Comparison of ENCODE assay signal across 27 mouse cellular contexts in the genomic region with DNA sequence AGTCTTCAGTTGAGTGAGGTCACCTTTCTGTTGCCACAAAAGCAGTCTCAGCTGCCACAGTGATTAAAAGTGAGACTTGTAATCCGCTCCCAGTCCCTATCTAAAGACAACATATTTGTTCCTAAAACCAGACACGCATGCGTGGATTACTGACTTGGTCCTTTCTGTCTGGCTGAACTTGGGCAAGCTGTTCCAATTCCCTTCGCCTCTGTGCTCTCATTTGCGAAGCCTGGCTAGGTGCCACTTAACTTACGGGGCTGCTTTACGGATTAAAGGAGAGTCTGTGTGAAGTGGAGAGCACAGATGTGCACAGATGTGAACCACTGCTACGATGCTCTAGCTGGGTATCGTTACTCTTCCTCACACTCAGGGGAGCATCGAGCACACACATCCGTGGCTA.
DNase-seq lines count a peak whose midpoint lies in the region; ATAC-seq and TF ChIP-seq lines count a peak whose summit lies in the region.
"Had no signal": no experiment of that assay in that cellular context is flagged by ENCODE, and none has a peak within 500 bp of the region (broad histone marks: within the 10 kb centered on the region; RNA-seq: fewer than 3 reads in every experiment).

No protein-coding gene starts in this region.

- no peaks in the 10 kb centered on the region for H3K27me3 ChIP-seq in hindbrain, postnatal 0 days (ENCODE audit: insufficient read depth, low read length)
- H3K27me3 ChIP-seq in hindbrain, embryonic 12.5 days = no peaks in the 10 kb centered on the region
- no peaks in the 10 kb centered on the region for H3K27me3 ChIP-seq in midbrain, postnatal 0 days (ENCODE audit: insufficient read depth, low read length)
- no peaks in the 10 kb centered on the region for H3K27me3 ChIP-seq in midbrain, embryonic 11.5 days (ENCODE audit: control insufficient read depth, insufficient read depth, low read length)
- H3K27me3 ChIP-seq: CH12.LX; embryonic facial prominence, embryonic 13.5 days; embryonic facial prominence, embryonic 15.5 days; forebrain, embryonic 13.5 days; Patski had no signal

- no peak overlapping the region for H3K4me2 ChIP-seq in hindbrain, postnatal 0 days (ENCODE audit: low read depth, low read length)
- no peak overlapping the region for H3K4me2 ChIP-seq in hindbrain, embryonic 12.5 days (replicated peaks)
- H3K4me2 ChIP-seq in midbrain, postnatal 0 days (ENCODE audit: low read depth, low read length, poor library complexity, severe bottlenecking) = no peak overlapping the region
- no peak overlapping the region for H3K4me2 ChIP-seq in midbrain, embryonic 11.5 days
- H3K4me2 ChIP-seq: embryonic facial prominence, embryonic 13.5 days; embryonic facial prominence, embryonic 15.5 days; forebrain, embryonic 13.5 days had no signal

- H3K36me3 ChIP-seq in hindbrain, postnatal 0 days (ENCODE audit: insufficient read depth, low read length) = no peaks in the 10 kb centered on the region
- H3K36me3 ChIP-seq in hindbrain, embryonic 12.5 days = no peaks in the 10 kb centered on the region
- no peaks in the 10 kb centered on the region for H3K36me3 ChIP-seq in midbrain, postnatal 0 days (ENCODE audit: insufficient read depth, low read length)
- H3K36me3 ChIP-seq in midbrain, embryonic 11.5 days (ENCODE audit: control insufficient read depth, insufficient read depth, low read length) = no peaks in the 10 kb centered on the region
- H3K36me3 ChIP-seq: embryonic facial prominence, embryonic 13.5 days; embryonic facial prominence, embryonic 15.5 days; forebrain, embryonic 10.5 days; G1E had no signal

- no peak for ATAC-seq in hindbrain, postnatal 0 days
- ATAC-seq in hindbrain, embryonic 12.5 days (ENCODE audit: low FRiP score) = no peak
- no peak for ATAC-seq in midbrain, postnatal 0 days (ENCODE audit: low FRiP score)
- ATAC-seq in midbrain, embryonic 11.5 days (ENCODE audit: low FRiP score) = no peak
- ATAC-seq: activated CD4-positive, CD25-positive, alpha-beta regulatory T cell, adult 4 months; CD4-positive, CD25-positive, alpha-beta regulatory T cell, adult 4 months; forebrain, embryonic 13.5 days; forebrain, embryonic 16.5 days; Patski had no signal

- no peak for TF ChIP-seq CTCF in hindbrain, postnatal 0 days (IDR thresholded peaks at IDR 0.05; ENCODE audit: low read depth)
- TF ChIP-seq CTCF in midbrain, postnatal 0 days (IDR thresholded peaks at IDR 0.05) = no peak
- no peak for TF ChIP-seq CTCF in brain, embryonic 14.5 days (IDR thresholded peaks at IDR 0.05; ENCODE audit: borderline replicate concordance, extremely low read depth, insufficient read depth, insufficient read length)

- no peak overlapping the region for H3K4me3 ChIP-seq in hindbrain, postnatal 0 days (ENCODE audit: low read length)
- H3K4me3 ChIP-seq in hindbrain, embryonic 12.5 days = no peak overlapping the region
- H3K4me3 ChIP-seq in midbrain, postnatal 0 days (ENCODE audit: low read depth, low read length) = no peak overlapping the region
- no peak overlapping the region for H3K4me3 ChIP-seq in midbrain, embryonic 11.5 days (ENCODE audit: low read depth, low read length)
- H3K4me3 ChIP-seq: embryonic facial prominence, embryonic 13.5 days; embryonic facial prominence, embryonic 15.5 days; erythroblast, embryonic 14.5 days; forebrain, embryonic 10.5 days; forebrain, embryonic 13.5 days had no signal

- no peak overlapping the region for H3K27ac ChIP-seq in hindbrain, postnatal 0 days
- no peak overlapping the region for H3K27ac ChIP-seq in hindbrain, embryonic 12.5 days
- no peak overlapping the region for H3K27ac ChIP-seq in midbrain, postnatal 0 days (ENCODE audit: low read depth, low read length)
- H3K27ac ChIP-seq in midbrain, embryonic 11.5 days (ENCODE audit: low read depth, low read length) = no peak overlapping the region
- H3K27ac ChIP-seq: embryonic facial prominence, embryonic 13.5 days; embryonic facial prominence, embryonic 15.5 days; forebrain, embryonic 10.5 days; forebrain, embryonic 13.5 days had no signal

- H3K9ac ChIP-seq in hindbrain, postnatal 0 days (replicated peaks; ENCODE audit: low read length) = no peak overlapping the region
- no peak overlapping the region for H3K9ac ChIP-seq in hindbrain, embryonic 12.5 days
- no peak overlapping the region for H3K9ac ChIP-seq in midbrain, postnatal 0 days (replicated peaks; ENCODE audit: low read length, poor library complexity, severe bottlenecking)
- no peak overlapping the region for H3K9ac ChIP-seq in midbrain, embryonic 11.5 days (ENCODE audit: low read length)
- H3K9ac ChIP-seq: embryonic facial prominence, embryonic 13.5 days; embryonic facial prominence, embryonic 15.5 days; forebrain, embryonic 13.5 days had no signal

- DNase-seq in cerebellum, postnatal 10 days = peak; percentile 11 to 20
- DNase-seq in cerebellum, adult 9-10 months = no peak
- peak; percentile 59 for DNase-seq in hindbrain, postnatal 0 days (ENCODE audit: low spot score)
- DNase-seq in midbrain, postnatal 0 days (ENCODE audit: low spot score) = peak; percentile 37
- DNase-seq in midbrain, embryonic 11.5 days (ENCODE audit: low spot score, missing footprints) = no peak
- peak; percentile 37 for DNase-seq in brain, embryonic 14.5 days (ENCODE audit: low read depth)
- DNase-seq: adrenal gland, adult 8-10 months; adrenal gland, postnatal 14 days; adrenal gland, postnatal 36 days; B cell, adult 2 months; cerebellum, adult 11 months; cerebellum, adult 18-20 months; cerebellum, adult 8-10 months; cerebellum, postnatal 36 days; embryo, embryonic 11 days had no signal

- H3K4me1 ChIP-seq in hindbrain, postnatal 0 days (ENCODE audit: insufficient read depth, low read length) = no peaks in the 10 kb centered on the region; the same call in 1 of the 2 replicates
- peaks cover 7% of the 10 kb centered on the region; the same call in 1 of the 2 replicates for H3K4me1 ChIP-seq in hindbrain, embryonic 12.5 days
- H3K4me1 ChIP-seq in midbrain, postnatal 0 days (ENCODE audit: insufficient read depth, low read length) = peaks cover 3% of the 10 kb centered on the region; the same call in 1 of the 2 replicates
- no peaks in the 10 kb centered on the region for H3K4me1 ChIP-seq in midbrain, embryonic 11.5 days (ENCODE audit: control insufficient read depth, insufficient read depth, low read length)
- H3K4me1 ChIP-seq: embryonic facial prominence, embryonic 13.5 days; embryonic facial prominence, embryonic 15.5 days; forebrain, embryonic 13.5 days had no signal

- no peak for TF ChIP-seq POLR2A in brain, embryonic 14.5 days (IDR thresholded peaks at IDR 0.05; ENCODE audit: borderline replicate concordance, extremely low read depth, insufficient read depth, insufficient read length, poor library complexity, severe bottlenecking)

- WGBS in hindbrain, postnatal 0 days = 61% methylated on average over 11 of the region's 11 CpGs
- WGBS in hindbrain, embryonic 12.5 days = 88% methylated on average over 11 of the region's 11 CpGs
- WGBS in midbrain, postnatal 0 days = 70% methylated on average over 11 of the region's 11 CpGs
- 89% methylated on average over 11 of the region's 11 CpGs for WGBS in midbrain, embryonic 11.5 days

- H3K9me3 ChIP-seq in hindbrain, postnatal 0 days (ENCODE audit: low read length) = no peaks in the 10 kb centered on the region
- no peaks in the 10 kb centered on the region for H3K9me3 ChIP-seq in hindbrain, embryonic 12.5 days (replicated peaks)
- no peaks in the 10 kb centered on the region for H3K9me3 ChIP-seq in midbrain, postnatal 0 days (ENCODE audit: low read length)
- no peaks in the 10 kb centered on the region for H3K9me3 ChIP-seq in midbrain, embryonic 11.5 days (ENCODE audit: control insufficient read depth, low read length)
- H3K9me3 ChIP-seq: embryonic facial prominence, embryonic 13.5 days; embryonic facial prominence, embryonic 15.5 days; forebrain, embryonic 10.5 days; forebrain, embryonic 13.5 days had no signal

Comparison
In these comparisons a context has a peak if more than half of its experiments do, and no peak if none do; other contexts are left out.
1. DNase-seq: peak in cerebellum, postnatal 10 days (2 of 2), hindbrain, postnatal 0 days (single experiment), midbrain, postnatal 0 days (single experiment) and brain, embryonic 14.5 days (single experiment); none in cerebellum, adult 9-10 months (single experiment) and midbrain, embryonic 11.5 days (single experiment).